Mouse (Mus musculus) left cerebral cortex, postnatal 36 days (tissue): Measurements from ENCODE around the gene Calm1. TPM values are rescaled to one million over a fixed set of nuclear protein-coding genes. Genes with fewer than 3 reads are reported as not detected.
A peak's percentile ranks its signal among the peaks of the same experiment; 100 is the strongest.
"Not testable (repeated sequence)": the region's sequence is repeated elsewhere in the genome, so short reads cannot be mapped to it uniquely, and the experiment has no call there.

Experiments used
- DNase-seq, 2 experiments: peaks; one replicate each; pipeline ENCODE4 v3.0.0; 2021 to 2022; ENCODE audit warnings: low spot score in 2 of 2, mixed read lengths in 1 of 2
- intact Hi-C: fragments of 180-260 bp; cut with DNase I; formaldehyde crosslinking; loops from one replicate; pipeline ENCODE4 v1.15.1; 2025
- total RNA-seq, 2 experiments: library from RNA; stranded (reverse); gene quantifications; 2 replicates each; pipeline ENCODE4 v1.2.3; 2021

The Calm1 gene
- 1,000 to 10,000 TPM; 2,172 to 2,300 TPM for total RNA-seq

DNA sequence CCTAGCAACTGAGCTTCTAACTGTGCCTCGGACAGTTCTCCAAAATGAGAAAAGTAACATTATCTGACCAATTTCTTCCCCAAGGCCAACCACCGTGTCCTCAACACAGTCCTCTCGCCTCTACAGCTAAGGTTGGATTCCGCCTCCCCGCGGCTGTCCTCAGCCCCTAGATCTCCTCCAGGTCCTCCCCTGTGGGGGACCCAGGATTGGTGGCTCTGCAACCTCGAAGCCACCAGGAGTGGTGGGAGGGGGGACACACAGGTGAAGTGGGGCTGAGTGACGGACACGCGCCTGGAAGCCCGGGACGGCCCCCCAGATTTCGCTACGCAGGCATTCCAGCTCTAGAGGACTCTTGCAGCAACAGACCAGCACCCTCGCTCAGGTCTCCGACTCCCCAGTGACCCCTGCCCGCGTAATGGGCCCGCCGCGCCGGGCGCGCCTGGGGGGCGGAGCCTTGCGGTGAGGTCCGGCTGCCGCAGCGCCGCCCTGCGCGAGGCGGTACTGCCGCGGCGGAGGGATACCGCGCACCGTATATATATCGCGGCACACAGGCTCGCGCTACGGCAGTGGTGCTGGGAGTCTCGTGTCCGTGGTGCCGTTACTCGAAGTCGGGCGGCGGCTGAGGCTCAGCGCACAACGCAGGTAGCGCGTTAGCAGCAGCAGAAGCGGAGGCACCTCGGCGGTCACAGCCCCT lies at the start of gene Calm1:
Calm1 (plus strand) TSS at position 469 of the 694 bp plus-strand sequence.
- DNase-seq, result peak; percentile 93 to 94
- intact Hi-C loops, result loop anchor here (1.0 kb wide), 1 partner anchor 12 kb away; no protein-coding TSS in a partner anchor

DNA sequence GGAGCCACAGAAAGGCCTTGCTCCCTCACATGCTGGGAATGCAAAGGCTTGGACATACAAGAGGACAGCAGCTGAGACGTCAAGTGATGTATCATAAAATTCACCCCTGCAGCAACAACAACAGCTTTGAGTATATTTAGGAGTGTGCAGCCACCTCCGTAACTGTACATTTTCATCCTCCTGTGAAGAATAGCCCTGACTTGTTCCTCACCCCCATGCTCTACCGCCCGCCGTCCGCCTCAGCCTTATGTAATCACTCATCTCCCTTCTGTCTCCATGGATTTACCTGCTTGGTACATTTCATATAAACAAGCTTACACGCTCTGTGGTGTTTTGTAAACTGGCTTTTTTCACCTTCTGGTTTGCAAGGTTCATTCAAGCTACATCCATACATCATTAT lies 46.8 kb upstream of the Calm1 start:
- DNase-seq, result no peak
- intact Hi-C loops, result no loop called here

DNA sequence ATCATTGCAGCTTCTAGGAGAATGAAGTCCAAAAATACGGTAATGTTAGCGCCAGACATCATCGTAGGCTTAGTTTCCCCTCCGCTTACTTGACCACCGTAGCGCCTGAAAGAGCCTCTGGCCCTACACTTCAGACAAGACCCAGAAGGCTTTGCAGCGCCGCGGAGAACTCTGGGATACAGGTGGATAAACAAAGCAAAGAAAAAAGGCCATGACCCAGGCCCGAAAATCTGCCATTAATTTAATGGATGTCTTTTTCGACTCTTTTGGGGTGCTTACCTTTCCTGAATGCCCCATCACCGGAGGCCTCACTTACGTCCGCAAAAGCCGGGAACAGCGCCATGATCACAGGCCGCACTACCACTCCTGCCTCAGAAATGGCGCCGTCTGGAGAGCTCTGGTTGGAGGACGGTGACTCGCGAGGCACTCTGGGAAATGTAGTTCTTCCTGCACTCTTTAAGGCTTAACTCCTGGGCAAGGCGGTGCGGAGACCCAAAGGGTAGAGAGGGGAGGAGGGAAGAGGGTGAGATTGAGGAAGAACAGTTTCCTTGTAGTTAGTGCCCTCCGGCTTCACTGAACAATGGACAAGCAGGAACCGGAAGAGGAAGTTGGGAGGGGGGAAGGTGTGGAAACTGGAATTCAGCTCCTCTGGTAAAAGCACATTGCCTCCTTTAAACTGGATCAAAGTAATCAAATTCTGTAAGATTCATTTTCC lies 39.8 kb upstream of the Calm1 start, which contains the start of gene Nrde2:
Nrde2 (minus strand) TSS at position 393 of the 715 bp plus-strand sequence.
- intact Hi-C loops, result no loop called here
- DNase-seq, result peak; percentile 92 to 94

DNA sequence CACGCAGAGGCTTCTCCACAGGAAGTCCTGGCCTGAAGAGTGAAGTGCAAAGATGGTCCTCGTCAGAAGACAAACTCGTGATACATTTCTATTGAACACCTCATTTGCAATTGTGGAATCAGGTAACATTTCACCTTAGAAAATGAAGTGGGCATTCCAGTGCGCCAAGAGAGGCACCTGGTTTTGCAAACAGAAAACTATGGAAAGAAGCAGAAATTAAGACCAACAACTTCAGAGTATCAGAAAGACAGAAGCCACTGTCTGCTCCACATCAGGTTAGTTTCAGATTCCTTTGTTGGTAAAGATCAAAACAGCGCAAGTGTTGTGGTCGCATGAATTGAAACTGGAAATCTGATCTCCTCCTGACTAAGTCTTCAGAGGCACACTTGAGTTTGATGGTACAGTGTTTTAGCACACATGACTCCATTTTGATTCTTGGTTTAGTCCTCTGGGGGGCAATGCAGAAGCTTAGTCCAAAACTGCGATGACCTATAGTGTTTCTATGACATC lies 34.2 kb upstream of the Calm1 start:
- intact Hi-C loops, result loop anchor here (5.0 kb wide), 2 partner anchors 412 to 677 kb away; no protein-coding TSS in a partner anchor
- no peak for DNase-seq

DNA sequence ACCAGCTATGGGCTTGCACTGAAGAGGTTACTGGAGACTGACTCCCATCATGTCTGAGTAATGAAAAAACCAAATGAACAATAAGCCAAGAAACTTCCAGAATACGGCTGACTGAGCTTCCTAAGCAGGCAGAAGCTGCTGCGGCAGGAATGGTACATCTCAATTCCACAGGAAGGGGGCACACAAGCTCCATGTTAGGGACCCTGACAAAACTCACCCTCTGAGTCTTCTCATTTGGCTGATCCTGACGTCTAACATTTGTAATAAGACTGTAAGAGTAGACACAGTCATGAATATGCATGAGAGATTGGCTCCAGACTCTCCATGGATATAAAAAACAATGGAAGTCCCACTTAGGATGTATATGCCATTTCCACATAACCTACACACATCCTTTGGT lies 33.1 kb upstream of the Calm1 start:
- intact Hi-C loops, result loop anchor here (5.0 kb wide), 2 partner anchors 411 to 676 kb away; no protein-coding TSS in a partner anchor

DNA sequence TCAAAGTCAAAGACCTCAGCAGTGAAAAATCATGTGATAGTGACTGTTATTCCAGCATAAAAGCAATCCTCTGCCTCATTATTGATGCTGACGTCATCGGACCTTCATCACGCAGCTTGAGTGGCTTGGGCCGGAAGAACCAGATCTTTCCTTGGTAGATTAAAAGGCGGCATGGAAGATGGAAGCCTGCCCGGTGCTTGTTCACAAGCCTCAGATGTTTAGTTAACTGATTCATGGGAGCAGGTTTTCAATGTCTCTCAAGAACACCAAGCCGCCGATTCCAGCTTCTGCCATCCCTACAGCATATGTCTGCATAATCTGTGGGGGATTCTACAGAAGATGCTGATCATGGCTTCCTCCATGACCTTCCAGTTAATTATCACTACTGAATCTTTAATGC lies 32.3 kb upstream of the Calm1 start:
- peak in 1 of 2 experiments; percentile 35 for DNase-seq
- intact Hi-C loops, result loop anchor here (5.0 kb wide), 2 partner anchors 410 to 675 kb away; no protein-coding TSS in a partner anchor

More for the DNA sequence above, 33.1 kb upstream of the Calm1 start:
- peak; percentile 61 to 70 for DNase-seq

DNA sequence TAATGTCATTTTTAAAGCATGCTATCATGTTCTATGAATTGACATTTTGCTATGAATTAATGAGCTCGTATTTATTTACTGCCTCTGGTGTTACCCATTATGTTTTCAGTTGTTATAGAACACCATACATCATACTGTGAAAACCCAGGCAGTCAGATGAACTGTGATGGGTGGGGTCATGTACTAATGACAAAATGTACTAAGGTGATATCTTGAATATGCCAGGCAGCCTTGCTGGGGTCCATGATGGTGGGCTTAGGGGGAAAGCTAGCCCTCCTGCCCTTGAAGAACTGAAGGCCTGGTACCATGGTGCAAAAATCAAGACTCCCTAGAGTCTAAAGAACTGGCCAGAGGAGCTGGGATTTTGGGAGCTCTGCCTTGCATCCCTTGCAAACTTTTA lies 31.7 kb upstream of the Calm1 start:
- intact Hi-C loops, result loop anchor here (5.0 kb wide), 2 partner anchors 410 to 675 kb away; no protein-coding TSS in a partner anchor

DNA sequence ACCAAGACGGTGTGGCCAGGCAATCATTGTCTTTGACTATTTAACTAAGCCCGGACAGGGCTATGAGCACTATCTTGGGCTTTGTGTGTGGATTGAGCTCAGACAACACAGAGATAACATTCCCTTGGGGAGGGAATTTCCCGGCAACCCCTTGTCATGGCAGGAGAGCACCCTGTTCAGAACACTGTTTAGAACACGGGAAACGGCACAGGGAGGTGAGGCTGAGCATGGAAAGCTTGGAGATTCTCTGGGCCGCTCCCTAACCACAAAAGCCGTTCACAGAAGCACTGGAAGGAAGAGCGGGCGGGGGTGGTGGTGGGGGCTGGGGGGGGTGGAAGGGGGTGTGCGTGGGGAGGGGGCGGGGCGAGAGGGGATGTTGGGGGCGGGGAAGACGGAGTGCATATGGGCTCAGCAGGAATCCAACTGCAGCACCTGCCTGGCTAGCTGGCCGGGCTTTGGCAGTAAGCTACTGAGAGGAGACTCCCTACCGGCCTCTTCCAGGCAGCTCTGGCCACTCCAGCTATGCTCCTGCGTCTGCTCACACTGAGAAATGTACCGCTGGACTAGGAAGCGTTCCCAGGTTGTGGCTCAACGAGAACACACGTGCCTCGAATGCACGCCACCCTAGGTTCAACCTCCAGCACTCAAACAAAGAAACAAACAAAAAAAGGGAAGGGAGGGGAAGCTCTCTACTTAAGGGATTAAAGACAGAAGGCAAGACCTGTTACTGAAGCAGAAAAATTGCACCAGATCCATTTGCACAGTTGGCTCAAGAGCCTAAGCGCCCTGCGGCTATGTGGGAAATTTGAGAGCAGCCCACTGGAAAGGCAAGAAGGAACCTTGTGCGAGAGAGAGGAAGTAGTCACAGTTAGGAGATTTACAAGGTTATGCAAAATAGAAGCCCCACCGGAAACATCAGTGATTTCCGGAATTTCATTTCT lies 31.0 kb upstream of the Calm1 start:
- intact Hi-C loops, result loop anchor here (5.0 kb wide), 2 partner anchors 409 to 674 kb away; no protein-coding TSS in a partner anchor
- no peak for DNase-seq

More for the DNA sequence above, 31.7 kb upstream of the Calm1 start:
- DNase-seq, result no peak

DNA sequence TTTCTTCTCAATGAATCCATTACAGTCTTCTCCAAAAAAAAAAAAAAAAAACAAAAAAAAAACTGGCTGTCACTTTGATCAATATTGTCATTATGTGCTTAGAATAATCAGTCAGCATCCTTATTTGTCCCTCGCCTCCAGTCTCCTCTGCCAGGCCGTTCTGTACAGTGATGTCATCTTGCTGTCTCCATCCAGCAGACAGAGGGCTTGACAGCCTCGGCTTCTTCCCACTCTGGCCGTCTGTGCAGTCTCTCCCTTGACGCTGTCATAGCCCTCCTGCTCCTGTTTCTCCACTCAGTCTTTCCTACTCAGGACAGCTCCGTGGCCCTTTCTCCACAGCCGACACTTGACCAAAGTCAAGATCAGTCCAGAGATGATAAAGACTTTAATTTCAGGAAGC lies 26.8 kb upstream of the Calm1 start:
- intact Hi-C loops, result no loop called here
- no peak for DNase-seq

DNA sequence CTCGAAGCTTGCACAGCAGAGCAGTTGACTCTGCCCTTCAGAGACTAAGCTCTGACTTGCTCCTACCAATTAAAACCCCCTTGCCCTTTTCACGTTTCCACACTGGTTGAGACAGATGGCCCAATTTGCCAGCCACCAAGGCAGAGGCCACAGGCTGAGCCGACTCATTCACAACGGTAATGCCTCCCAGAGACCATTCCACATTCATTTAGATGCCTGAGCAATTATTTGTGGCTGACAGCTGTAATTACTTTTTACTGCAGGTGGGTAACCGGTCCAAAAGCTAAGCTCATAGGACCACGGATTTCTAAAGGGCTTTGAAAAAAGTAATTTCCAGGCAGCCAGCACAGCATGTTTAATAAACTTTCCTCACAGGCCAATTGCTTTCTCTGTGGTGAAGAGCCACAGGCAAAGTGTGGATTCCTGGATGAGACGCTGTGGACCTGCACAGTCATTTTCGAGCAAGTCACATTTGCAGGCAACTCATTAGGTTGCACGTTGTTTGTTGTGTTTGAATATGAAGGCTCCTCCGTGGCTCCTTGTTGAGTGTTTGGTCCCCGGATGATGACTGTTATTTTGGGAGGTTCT lies 22.7 kb upstream of the Calm1 start:
- intact Hi-C loops, result no loop called here

DNA sequence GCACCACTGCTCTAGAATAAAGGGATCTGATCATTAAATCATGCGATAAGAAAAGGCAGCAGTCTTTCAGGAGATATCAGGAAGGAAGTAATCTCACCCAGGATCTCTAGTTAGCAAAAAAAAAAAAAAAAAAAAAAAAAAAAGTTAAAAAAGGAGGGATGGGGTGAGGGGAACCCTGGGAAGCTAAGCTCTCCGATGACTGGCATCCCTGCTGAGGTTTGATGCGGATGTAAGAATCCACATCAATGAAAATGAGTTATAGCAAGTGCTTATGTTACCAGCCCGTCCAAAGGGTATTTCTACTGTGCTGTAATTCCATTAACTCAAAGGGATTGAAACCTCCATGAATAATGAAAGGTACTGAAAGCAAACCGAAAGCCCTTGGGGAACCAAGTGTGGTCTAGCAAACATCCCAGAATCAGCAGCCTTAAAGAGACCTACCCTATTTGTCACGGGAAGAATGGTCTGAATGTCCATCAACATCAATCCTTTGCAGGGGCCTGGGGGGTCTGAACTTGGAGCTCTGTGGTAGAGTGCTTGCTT lies 20.3 kb upstream of the Calm1 start:
- intact Hi-C loops, result no loop called here
- no peak for DNase-seq

More for the DNA sequence above, 22.7 kb upstream of the Calm1 start:
- no peak for DNase-seq

DNA sequence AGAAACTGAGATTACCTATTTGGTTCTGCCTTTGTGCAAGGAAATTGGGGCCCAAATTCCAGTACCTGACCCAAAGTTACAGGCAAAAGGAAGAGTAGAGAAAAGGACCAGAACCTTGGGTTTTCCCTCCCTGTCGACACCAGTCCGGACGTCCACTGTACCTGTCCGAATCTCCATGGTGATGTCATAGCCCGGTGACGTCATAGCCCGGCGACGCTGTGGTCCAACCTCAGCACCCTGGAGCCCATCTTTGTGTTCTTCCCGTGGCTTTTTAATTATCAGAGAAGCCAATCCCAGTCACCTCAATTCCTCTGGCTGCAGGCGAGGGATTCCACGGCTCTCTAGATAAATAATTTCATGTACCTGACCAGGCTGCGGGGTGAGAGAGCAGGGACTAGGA lies 18.4 kb upstream of the Calm1 start:
- no peak for DNase-seq
- intact Hi-C loops, result no loop called here

DNA sequence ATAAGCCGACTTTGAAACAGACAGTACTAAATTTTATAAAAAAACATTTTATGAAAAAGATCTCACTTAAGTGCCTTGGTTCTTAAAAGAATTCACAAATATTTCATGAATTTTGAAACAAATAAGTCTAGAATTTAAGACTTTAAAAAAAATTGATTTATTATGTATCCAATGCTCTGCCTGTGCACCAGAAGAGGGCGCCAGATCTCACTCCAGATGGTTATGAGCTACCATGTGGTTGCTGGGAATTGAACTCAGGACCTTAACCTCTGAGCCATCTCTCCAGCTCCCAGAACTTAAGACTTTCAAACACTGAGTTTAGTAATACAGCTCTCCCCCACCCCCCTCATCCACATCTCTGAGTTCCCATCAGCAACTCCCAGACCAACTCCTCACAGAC lies 16.6 kb upstream of the Calm1 start:
- intact Hi-C loops, result loop anchor here (1.0 kb wide), 1 partner anchor 13 kb away; no protein-coding TSS in a partner anchor
- DNase-seq, result no peak

DNA sequence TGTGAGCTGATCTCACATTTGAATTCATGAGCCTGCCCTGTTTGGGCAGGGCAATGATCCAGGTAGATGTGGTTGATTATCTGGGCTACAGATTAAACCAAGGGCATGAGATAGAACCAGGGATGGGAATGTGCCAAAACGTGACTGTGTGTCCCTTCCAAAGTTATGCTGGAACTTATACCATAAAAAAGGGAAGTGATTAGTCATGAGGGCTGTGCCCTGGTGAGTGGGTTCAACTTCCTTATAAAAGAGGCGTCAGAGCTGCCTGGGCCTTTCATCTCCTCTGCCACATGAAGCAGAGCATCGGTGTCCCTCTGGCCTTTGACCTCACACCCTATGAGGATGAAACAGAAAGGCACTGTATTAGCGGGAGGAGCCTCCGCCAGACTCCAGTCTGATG lies 15.3 kb upstream of the Calm1 start:
- intact Hi-C loops, result loop anchor here (1.0 kb wide), 1 partner anchor 11 kb away; no protein-coding TSS in a partner anchor
- no peak for DNase-seq

DNA sequence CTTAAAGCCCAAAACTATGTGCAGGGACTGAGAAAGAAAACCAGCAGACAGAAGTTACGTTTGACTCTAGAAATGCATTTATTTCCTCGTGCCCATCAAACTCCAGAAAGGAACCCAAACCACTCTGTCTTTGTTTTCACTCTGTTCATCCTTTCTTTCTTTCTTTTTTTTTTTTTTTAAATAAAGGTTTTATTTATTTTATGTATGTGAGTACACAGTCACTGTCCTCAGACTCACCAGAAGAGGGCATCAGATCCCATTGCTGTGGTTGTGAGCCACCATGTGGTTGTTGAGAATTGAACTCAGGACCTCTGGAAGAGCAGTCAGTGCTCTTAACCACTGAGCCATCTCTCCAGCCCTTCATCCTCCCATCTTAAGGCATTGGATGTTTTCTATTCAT lies 14.3 kb upstream of the Calm1 start:
- intact Hi-C loops, result loop anchor here (5.0 kb wide), 1 partner anchor 337 kb away; the partner anchor contains the start of gene Ttc7b

DNA sequence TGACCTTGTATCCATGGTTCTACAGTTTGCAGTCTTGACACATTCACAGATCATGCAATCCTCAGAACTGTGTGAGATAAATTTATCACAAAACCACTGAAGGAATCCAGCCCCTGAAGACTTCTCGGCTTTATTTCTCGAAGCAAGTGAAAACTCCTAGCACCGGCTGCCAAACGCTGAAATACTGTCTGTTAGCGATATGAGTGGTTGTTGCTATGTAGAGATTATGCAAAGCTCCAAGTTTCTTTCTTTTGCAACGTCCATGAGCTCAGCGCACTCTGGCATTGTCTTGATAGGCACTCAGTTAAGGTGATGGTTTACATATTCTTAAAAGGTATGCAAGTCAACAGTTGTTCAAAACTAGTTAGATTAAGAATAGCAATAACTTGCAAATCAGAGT lies 13.3 kb upstream of the Calm1 start:
- DNase-seq, result no peak
- intact Hi-C loops, result loop anchor here (2.0 to 5.0 kb wide), 2 partner anchors 336 to 385 kb away; partner anchors contain the start of gene Ttc7b

More for the DNA sequence above, 14.3 kb upstream of the Calm1 start:
- not testable (repeated sequence) for DNase-seq

DNA sequence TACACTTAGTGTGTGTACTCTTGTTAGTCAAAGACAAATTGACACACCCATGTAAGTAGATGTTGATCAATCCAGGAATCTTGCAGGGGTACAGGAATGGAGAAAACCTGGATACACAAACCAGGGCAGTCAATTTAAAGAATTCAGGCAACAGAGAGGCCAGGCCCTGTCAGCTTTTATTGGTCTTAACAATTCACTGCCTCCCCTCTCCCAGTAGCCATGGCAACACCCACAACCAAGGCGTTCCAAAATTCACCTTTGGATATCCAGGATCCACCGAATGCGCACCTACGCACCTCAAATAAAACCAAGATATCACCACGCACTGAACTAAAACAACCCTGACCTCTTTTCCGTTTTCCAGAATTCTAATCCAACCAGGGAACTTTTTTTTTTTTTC lies 12.9 kb upstream of the Calm1 start:
- DNase-seq, result no peak
- intact Hi-C loops, result loop anchor here (2.0 to 5.0 kb wide), 2 partner anchors 336 to 384 kb away; partner anchors contain the start of gene Ttc7b
